Mouse (Mus musculus) ES-E14 (cell line): Measurements from ENCODE around the gene Scn1a. TPM values are rescaled to one million over a fixed set of nuclear protein-coding genes. Genes with fewer than 3 reads are reported as not detected.

Experiments used
- DNase-seq: peaks from one replicate; pipeline ENCODE4 v3.0.0-alpha.2; 2013; ENCODE audit warnings: low read depth, low spot score
- H3K27ac ChIP-seq: 2 replicates; pipeline ENCODE4 v1.5.1; 2012; ENCODE audit warnings: low read depth, mild to moderate bottlenecking, low read length, moderate library complexity, mixed read lengths; ENCODE audit not compliant: poor library complexity, insufficient read depth, severe bottlenecking
- H3K36me3 ChIP-seq: 2 replicates; pipeline ENCODE4 v1.6.1; 2012; ENCODE audit warnings: mild to moderate bottlenecking, low read length, moderate library complexity, mixed read lengths; ENCODE audit not compliant: control insufficient read depth, poor library complexity, insufficient read depth, severe bottlenecking
- H3K4me1 ChIP-seq, 2 experiments: fragments of 150-350 bp in 1 of 2; sonication (generic) in 1 of 2; 2 replicates each; pipeline ENCODE4 v1.6.1; 2012; ENCODE audit warnings: low read length in 2 of 2, mild to moderate bottlenecking in 1 of 2, mixed read lengths in 1 of 2; ENCODE audit not compliant: control insufficient read depth in 2 of 2, insufficient read depth in 2 of 2, poor library complexity in 1 of 2
- H3K4me3 ChIP-seq, 2 experiments: fragments of 150-350 bp in 1 of 2; sonication (generic) in 1 of 2; 2 replicates each; pipeline ENCODE4 v1.5.1; 2012; ENCODE audit warnings: low read length in 2 of 2, low read depth in 1 of 2, mild to moderate bottlenecking in 1 of 2, mixed read lengths in 1 of 2; ENCODE audit not compliant: insufficient read depth in 1 of 2, poor library complexity in 1 of 2, severe bottlenecking in 1 of 2
- H3K9ac ChIP-seq: 2 replicates; pipeline ENCODE4 v1.6.1; 2012; ENCODE audit warnings: low read depth, mild to moderate bottlenecking, low read length, mixed read lengths; ENCODE audit not compliant: poor library complexity, insufficient read depth, severe bottlenecking
- H3K9me3 ChIP-seq: fragments of 150-350 bp; sonication (generic); 2 replicates; pipeline ENCODE4 v1.6.1; 2012; ENCODE audit warnings: low read depth, mild to moderate bottlenecking, low read length; ENCODE audit not compliant: control insufficient read depth, insufficient read depth
- CHD2 ChIP-seq: IDR thresholded peaks from 2 replicates; pipeline ENCODE4 v1.6.1; 2014; ENCODE audit warnings: mild to moderate bottlenecking, low read depth, low read length, inconsistent platforms
- HCFC1 ChIP-seq: IDR thresholded peaks from 2 replicates; pipeline ENCODE4 v1.6.1; 2012; ENCODE audit warnings: low read length, inconsistent platforms, borderline replicate concordance; ENCODE audit not compliant: insufficient read depth
- MAFK ChIP-seq: IDR thresholded peaks from 2 replicates; pipeline ENCODE4 v1.6.1; 2014; ENCODE audit warnings: mild to moderate bottlenecking, low read depth, low read length, inconsistent platforms; ENCODE audit not compliant: insufficient read depth
- ZC3H11A ChIP-seq: IDR thresholded peaks from 2 replicates; pipeline ENCODE4 v1.6.1; 2012; ENCODE audit warnings: low read depth, mild to moderate bottlenecking, inconsistent platforms, low read length, borderline replicate concordance
- ZNF384 ChIP-seq: IDR thresholded peaks from 2 replicates; pipeline ENCODE4 v1.6.1; 2012; ENCODE audit warnings: low read depth, low read length, inconsistent platforms
- in situ Hi-C, 2 experiments: fragments of 600-800 bp; cut with MboI; formaldehyde crosslinking; loops; one replicate each; pipeline ENCODE4 v1.15.1; 2025; ENCODE audit warnings: low sequenced_read_pairs in 2 of 2, inconsistent platforms in 1 of 2; ENCODE audit not compliant: unreplicated experiment in 2 of 2
- total RNA-seq: library from RNA; depleted of rRNA; stranded (reverse); fragments of 300-350 nt; gene quantifications from 2 replicates; pipeline ENCODE4 v1.2.3, GENCODE M21; 2012

Gene Scn1a
- total RNA-seq, 1 experiment: 0.13 TPM

- Histone ChIP-seq H3K27ac (no peak overlapping the region), H3K4me1 (peaks cover 0 to 2% of the 10 kb centered on the region in 2 experiments; a peak in 1 of 4 replicates), H3K9ac (no peak overlapping the region), H3K9me3 (no peaks in the 10 kb centered on the region), H3K36me3 (no peaks in the 10 kb centered on the region), H3K4me3 (no peak overlapping the region)
- no peak for DNase-seq
- TF ChIP-seq ZNF384: no peak
- no peak for TF ChIP-seq MAFK
- no peak for TF ChIP-seq HCFC1
- no peak for TF ChIP-seq ZC3H11A
- no peak for TF ChIP-seq CHD2
- in situ Hi-C loops: no loop called here
Observed at GRCm38 (mm10) chr2:66436286-66436685, 4.4 kb downstream of the Scn1a start.

GRCm38 (mm10) chr2:66409740-66410290 lies 30.8 kb downstream of the Scn1a start:
- DNase-seq: peak; percentile 37
- no peak for TF ChIP-seq MAFK
- peak; percentile 97 for TF ChIP-seq ZNF384
- H3K36me3 ChIP-seq: no peaks in the 10 kb centered on the region
- H3K4me3 ChIP-seq: peak overlapping the region in 1 of 2 experiments; percentile 55; a peak in 3 of 4 replicates
- H3K27ac ChIP-seq: no peak overlapping the region
- in situ Hi-C loops: no loop called here
- no peaks in the 10 kb centered on the region for H3K9me3 ChIP-seq
- peaks cover 0 to 2% of the 10 kb centered on the region in 2 experiments; a peak in 1 of 4 replicates for H3K4me1 ChIP-seq
- no peak overlapping the region for H3K9ac ChIP-seq

- peak; percentile 15 for DNase-seq
- H3K9ac ChIP-seq: no peak overlapping the region
- H3K4me1 ChIP-seq: peaks cover 0 to 2% of the 10 kb centered on the region in 2 experiments; a peak in 1 of 4 replicates
- no peaks in the 10 kb centered on the region for H3K36me3 ChIP-seq
- in situ Hi-C loops: no loop called here
- H3K27ac ChIP-seq: no peak overlapping the region
- TF ChIP-seq ZNF384 (no peak), ZC3H11A (no peak), CHD2 (no peak), HCFC1 (no peak), MAFK (no peak)
- H3K9me3 ChIP-seq: no peaks in the 10 kb centered on the region
- H3K4me3 ChIP-seq: peak overlapping the region in 1 of 2 experiments; percentile 55; a peak in 1 of 4 replicates
Observed at GRCm38 (mm10) chr2:66408899-66409739, 31.5 kb downstream of the Scn1a start.

- no peaks in the 10 kb centered on the region for H3K9me3 ChIP-seq
Observed at GRCm38 (mm10) chr2:66408456-66408855, 32.2 kb downstream of the Scn1a start.

More at GRCm38 (mm10) chr2:66408456-66408855, 32.2 kb downstream of the Scn1a start:
- no peak overlapping the region for H3K27ac ChIP-seq
- DNase-seq: no peak
- no peak overlapping the region for H3K4me3 ChIP-seq
- peaks cover 0 to 2% of the 10 kb centered on the region in 2 experiments; a peak in 1 of 4 replicates for H3K4me1 ChIP-seq
- H3K36me3 ChIP-seq: no peaks in the 10 kb centered on the region
- in situ Hi-C loops: no loop called here
- TF ChIP-seq CHD2 (no peak), ZC3H11A (no peak), ZNF384 (no peak), MAFK (no peak), HCFC1 (no peak)
- H3K9ac ChIP-seq: no peak overlapping the region
